Mouse (Mus musculus): ENCODE measurements at regions not wholly inside any gene's neighbourhood (a gene's known extent, or its start where the extent isn't known, plus 50 kb on each side); places are given as distances from the start of the nearest gene placed in this dataset.
A peak's percentile ranks its signal among the peaks of the same experiment; 100 is the strongest.

GRCm38 (mm10) chr16:51690861-51691260 lies 340.2 kb upstream of the Cblb start:
- DNase-seq = no peak

- DNase-seq = no peak
Observed at GRCm38 (mm10) chr16:51705026-51705425, 326.0 kb upstream of the Cblb start.

GRCm38 (mm10) chr16:51718695-51719094 lies 312.3 kb upstream of the Cblb start:
- no peak for DNase-seq

GRCm38 (mm10) chr16:51719637-51720036 lies 311.4 kb upstream of the Cblb start:
- no peak for DNase-seq

- no peak for DNase-seq
Observed at GRCm38 (mm10) chr16:51722682-51723081, 308.3 kb upstream of the Cblb start.

GRCm38 (mm10) chr16:51741875-51742274 lies 289.1 kb upstream of the Cblb start:
- DNase-seq = no peak

GRCm38 (mm10) chr16:51751878-51752277 lies 279.1 kb upstream of the Cblb start:
- DNase-seq = no peak

- no peak for DNase-seq
Observed at GRCm38 (mm10) chr16:51758361-51759227, 272.4 kb upstream of the Cblb start.

- no peak for DNase-seq
Observed at GRCm38 (mm10) chr16:51759228-51759647, 271.8 kb upstream of the Cblb start.

- DNase-seq = peak in 1 of 2 experiments; percentile 4
Observed at GRCm38 (mm10) chr16:51767556-51767955, 263.5 kb upstream of the Cblb start.

- DNase-seq = no peak
Observed at GRCm38 (mm10) chr16:51778920-51779319, 252.1 kb upstream of the Cblb start.

GRCm38 (mm10) chr16:51795003-51795402 lies 236.0 kb upstream of the Cblb start:
- DNase-seq = no peak

- DNase-seq = no peak
Observed at GRCm38 (mm10) chr16:51807323-51807722, 223.7 kb upstream of the Cblb start.

GRCm38 (mm10) chr16:51809120-51809519 lies 221.9 kb upstream of the Cblb start:
- DNase-seq = no peak

GRCm38 (mm10) chr16:51811073-51811472 lies 220.0 kb upstream of the Cblb start:
- no peak for DNase-seq

GRCm38 (mm10) chr16:51842770-51843169 lies 188.3 kb upstream of the Cblb start:
- no peak for DNase-seq

- peak; percentile 16 to 59 for DNase-seq
Observed at GRCm38 (mm10) chr16:51845539-51845938, 185.5 kb upstream of the Cblb start.

- no peak for DNase-seq
Observed at GRCm38 (mm10) chr16:51880711-51881110, 150.3 kb upstream of the Cblb start.

- no peak for DNase-seq
Observed at GRCm38 (mm10) chr16:51881127-51881526, 149.9 kb upstream of the Cblb start.

- no peak for DNase-seq
Observed at GRCm38 (mm10) chr16:51883813-51884212, 147.2 kb upstream of the Cblb start.

GRCm38 (mm10) chr16:51887496-51887895 lies 143.5 kb upstream of the Cblb start:
- DNase-seq = no peak

- DNase-seq = peak; percentile 24 to 46
Observed at GRCm38 (mm10) chr16:51905588-51905987, 125.4 kb upstream of the Cblb start.

- no peak for DNase-seq
Observed at GRCm38 (mm10) chr16:51906686-51907085, 124.3 kb upstream of the Cblb start.

- peak; percentile 86 to 88 for DNase-seq
Observed at GRCm38 (mm10) chr16:51910046-51910445, 121.0 kb upstream of the Cblb start.

Data from cerebellum, postnatal 10 days (tissue).